Mouse (Mus musculus) right cerebral cortex, postnatal 14 days (tissue): ENCODE measurements around the gene Ccdc137.

ENCODE experiments used
- DNase-seq: peaks from one replicate; pipeline ENCODE4 v3.0.0; 2022

The Ccdc137 gene

GRCm38 (mm10) chr11:120463536-120463935 is 5.6 kb downstream of the Ccdc137 start:
- no peak for DNase-seq

GRCm38 (mm10) chr11:120464365-120464764 is 6.5 kb downstream of the Ccdc137 start:
- DNase-seq: no peak

GRCm38 (mm10) chr11:120465521-120465920 is 7.6 kb downstream of the Ccdc137 start:
- no peak for DNase-seq

- peak; percentile 95 for DNase-seq
Observed at GRCm38 (mm10) chr11:120467051-120467735, 9.3 kb downstream of the Ccdc137 start, which contains the start of gene Arl16. Gene Arl16, minus strand, starts transcription at chr11:120467607.

DNA sequence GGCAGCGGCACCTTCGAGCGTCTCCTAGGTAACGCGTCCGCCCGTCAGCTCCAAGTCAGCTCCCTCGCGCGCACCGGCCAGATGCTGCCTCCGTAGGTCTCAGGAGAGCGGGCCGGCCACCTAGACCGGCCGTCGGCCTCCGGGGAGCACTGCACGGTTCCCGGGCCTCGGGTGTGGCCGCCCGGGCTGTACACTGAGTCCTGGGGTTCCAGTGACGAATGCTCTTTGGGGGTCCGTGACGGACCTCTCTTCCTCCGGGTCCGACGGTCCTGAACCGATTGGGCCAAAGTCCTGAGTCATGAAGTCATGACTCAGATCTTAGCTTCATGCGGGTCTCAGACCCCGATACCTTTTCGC is 9.8 kb downstream of the Ccdc137 start:
- no peak for DNase-seq

DNA sequence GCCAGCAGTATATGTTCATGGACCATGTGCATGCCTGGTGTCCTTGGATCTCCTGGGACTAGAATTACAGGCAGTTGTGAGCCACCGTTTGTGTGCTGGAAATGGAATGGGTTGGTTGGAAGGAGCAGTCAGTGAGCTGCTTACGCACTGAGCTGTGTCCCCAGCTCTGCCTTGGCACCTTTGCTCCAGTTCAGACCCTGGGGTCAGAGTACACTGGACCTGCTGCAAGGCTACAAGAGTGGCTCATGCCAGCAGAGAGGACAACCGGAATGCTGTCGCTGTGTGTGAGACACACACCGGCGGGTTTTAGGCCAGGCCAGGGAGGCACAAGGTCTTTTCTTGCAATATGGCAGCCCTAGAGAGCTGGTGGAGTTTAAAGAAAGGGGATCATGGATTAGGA is 14.1 kb downstream of the Ccdc137 start:
- no peak for DNase-seq

GRCm38 (mm10) chr11:120483448-120483934 is 25.6 kb downstream of the Ccdc137 start:
- no peak for DNase-seq

DNA sequence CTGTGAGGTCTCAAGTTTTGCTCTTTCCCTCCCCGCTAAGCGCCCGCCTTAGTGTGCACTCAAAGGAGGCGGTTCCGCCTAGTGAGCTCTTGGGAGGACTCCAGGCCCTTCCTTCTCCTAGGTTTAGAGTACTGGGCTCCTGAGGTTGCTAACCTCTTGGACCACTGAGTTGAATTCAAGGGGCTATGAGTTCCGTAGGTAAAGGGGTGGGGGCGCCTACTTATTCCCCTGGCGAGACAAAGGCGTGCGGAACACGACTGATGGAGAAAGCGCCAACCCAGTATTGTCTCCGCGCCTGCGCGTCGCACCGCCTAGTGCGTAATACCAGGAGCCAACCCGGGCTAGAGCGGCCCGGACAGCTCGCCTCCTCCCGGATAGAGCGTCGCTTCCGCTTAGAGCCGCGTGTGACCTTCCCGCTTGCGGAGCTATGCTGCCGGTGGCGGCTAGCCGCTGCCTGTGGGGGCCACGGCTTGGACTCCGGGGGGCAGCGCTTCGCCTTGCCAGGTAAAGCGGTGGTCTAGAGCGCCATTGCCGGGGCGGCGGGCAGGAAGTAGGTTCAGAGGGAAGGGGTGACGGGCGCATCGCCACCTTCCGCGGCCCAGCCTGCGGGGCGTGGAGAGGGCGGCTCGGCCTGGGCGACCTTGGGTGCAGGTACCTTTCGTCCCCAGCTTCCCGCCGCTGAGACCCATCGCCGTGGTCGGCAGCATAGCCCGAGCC is 26.5 kb downstream of the Ccdc137 start, which contains the start of gene Mrpl12:
Mrpl12 (plus strand) TSS at position 349 of the 717 bp plus-strand sequence.
- peak; percentile 88 for DNase-seq

GRCm38 (mm10) chr11:120485251-120485650 is 27.3 kb downstream of the Ccdc137 start:
- no peak for DNase-seq

DNA sequence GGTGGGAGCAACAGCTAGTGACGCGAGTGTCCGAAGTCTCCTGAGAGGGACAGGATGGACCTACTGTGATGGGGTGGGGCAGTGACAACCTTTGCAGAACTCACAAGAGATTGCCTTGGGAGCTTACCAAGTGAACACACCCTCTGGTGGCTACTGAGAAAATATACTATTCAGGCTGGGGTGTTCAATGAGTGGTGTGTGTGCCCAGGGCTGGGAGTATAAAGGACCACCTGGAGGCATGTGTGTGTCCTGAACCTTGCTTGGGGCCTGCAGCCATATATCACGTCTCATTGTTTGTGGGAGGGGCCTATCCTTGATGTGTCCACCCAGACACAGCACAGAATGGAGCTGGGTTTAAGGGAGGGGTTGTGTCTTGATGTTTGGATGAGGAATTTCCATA is 30.6 kb downstream of the Ccdc137 start:
- no peak for DNase-seq

DNA sequence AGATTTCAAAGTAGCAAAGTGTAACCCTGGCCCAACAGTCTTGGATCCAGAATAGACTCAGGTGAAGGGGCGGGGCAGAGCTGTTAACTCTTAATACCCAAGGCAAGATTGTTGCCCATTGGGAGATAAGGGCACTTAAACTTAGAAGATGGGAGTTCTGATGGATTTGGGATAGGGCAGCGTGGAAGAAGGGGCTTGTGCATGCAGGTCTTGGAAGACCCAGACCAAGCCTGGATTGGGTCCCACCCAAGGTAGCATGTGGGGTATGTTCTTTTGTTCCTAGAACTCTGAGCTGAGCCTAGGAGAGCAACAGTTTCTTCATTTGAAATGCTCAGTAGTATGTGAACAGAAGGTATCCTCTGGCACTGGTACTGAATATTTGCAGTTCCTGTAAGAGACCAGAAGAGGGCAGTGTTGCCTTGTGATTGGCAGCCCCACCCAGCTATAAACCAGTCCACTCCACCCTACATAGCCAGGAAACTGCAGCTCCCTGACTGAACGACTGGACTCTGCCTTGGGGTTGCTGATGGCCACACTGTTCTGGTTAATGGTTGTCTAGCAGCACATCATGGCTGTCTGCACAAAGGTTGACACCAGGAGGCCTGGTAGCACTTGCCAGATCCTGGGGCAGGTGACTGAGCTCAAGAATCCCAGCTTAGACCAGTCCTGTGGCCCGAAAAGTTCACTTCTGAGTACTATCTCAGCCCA is 31.3 kb downstream of the Ccdc137 start:
- no peak for DNase-seq

- DNase-seq: no peak
Observed at GRCm38 (mm10) chr11:120490291-120491046, 32.6 kb downstream of the Ccdc137 start.

- DNase-seq: peak; percentile 84
Observed at GRCm38 (mm10) chr11:120491317-120492023, 33.6 kb downstream of the Ccdc137 start, which contains the start of gene Slc25a10. Gene Slc25a10, plus strand, starts transcription at chr11:120491840.

DNA sequence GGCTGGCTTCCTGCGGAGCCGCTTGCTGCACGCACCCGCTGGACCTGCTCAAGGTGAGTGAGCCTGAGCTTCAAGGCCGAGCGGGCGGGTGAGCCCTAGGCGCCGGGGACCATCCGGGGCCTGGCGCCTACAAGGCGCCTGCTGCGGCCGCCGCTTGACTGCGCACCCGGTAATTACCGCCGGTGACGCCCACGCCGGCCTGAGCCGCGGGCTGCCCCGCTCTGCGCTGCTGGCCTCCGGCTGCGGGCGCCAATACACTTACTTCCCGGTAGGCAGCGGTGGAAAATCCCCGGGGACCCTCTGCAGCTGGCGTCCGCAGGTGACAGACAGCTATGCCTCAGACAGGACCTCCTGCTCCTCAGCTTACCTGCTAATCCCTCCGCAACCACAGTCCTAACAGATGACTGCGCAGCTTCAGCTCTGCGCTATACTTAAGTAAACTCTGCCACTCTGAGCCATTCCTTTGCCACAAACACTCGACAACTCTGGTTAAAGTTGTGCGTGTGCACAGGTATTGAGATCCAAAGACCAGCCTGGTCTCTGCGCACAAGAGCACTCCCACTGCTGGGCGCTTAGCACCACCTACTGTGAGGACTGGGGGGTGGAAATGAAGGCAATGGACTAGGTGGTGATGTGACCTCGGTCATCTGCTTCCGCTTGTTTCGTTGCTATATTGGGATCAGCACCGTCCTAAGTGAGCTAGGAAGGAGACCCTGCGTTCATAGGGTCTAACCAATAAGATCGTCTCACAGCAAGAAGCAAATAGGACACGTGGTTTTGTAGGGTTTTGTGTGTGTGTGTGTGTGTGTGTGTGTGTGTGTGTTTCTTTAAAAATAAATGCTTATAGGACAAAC is 34.3 kb downstream of the Ccdc137 start:
- peak; percentile 26 for DNase-seq

GRCm38 (mm10) chr11:120492878-120493203 is 34.9 kb downstream of the Ccdc137 start:
- no peak for DNase-seq

- DNase-seq: no peak
Observed at GRCm38 (mm10) chr11:120493351-120493750, 35.4 kb downstream of the Ccdc137 start.

- DNase-seq: no peak
Observed at GRCm38 (mm10) chr11:120493911-120494310, 36.0 kb downstream of the Ccdc137 start.

- no peak for DNase-seq
Observed at GRCm38 (mm10) chr11:120497436-120497835, 39.5 kb downstream of the Ccdc137 start.

DNA sequence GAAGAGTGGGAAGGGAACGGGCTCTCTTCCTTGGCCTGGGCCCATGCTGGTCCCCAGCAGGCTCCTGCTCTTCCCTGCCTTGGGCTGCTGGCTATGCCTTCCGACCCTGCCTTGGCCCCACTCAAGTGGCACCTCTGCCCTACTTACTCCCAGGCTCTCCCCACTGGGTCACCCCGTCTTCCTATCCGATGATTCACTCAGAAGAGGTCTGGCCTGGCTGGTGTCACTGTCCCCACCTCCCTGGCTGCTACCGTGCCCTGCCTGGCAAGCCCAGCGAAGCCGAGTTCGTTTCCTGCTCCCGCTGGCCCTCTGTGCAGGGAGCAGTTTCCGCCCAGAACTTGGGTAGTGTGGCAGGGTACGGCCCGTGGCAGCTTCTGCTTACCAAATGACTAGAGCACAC is 40.3 kb downstream of the Ccdc137 start:
- no peak for DNase-seq

DNA sequence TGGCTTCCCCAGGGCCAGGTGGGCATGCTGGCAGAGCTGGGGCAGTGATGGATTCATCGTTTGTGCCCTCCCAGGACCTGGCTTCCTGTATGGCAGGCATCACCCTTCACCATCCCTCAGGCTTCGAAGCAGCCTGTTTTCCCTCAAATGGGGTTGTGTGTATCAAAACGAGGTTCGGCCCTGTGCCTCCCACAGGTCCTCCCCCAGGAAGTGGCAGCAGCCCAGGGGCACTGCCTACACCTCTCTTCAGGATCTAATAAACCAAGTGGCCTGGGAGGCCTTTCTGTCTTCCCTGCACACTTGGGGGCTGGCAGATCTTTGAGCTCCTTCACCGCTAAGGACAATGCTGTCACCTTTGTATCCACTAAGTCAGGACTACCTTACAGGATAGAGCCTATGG is 41.0 kb downstream of the Ccdc137 start:
- DNase-seq: no peak

GRCm38 (mm10) chr11:120499894-120500293 is 42.0 kb downstream of the Ccdc137 start:
- no peak for DNase-seq
